Mouse (Mus musculus): ENCODE data around the gene Rpl12.
"Not testable (repeated sequence)": the region's sequence is repeated elsewhere in the genome, so short reads cannot be mapped to it uniquely, and the experiment has no call there.

Rpl12 gene

GRCm38 (mm10) chr2:32981725-32982271 lies 20.4 kb downstream of the Rpl12 start, which contains the start of gene Slc2a8:
Gene Slc2a8, minus strand, starts transcription at chr2:32982083.
- peak; percentile 97 for DNase-seq (ENCODE audit: low spot score)

GRCm38 (mm10) chr2:32982700-32983099 lies 21.3 kb downstream of the Rpl12 start:
- DNase-seq (ENCODE audit: low spot score), result no peak

- no peak for DNase-seq (ENCODE audit: low spot score)
Measured at GRCm38 (mm10) chr2:32983617-32984016, 22.3 kb downstream of the Rpl12 start.

- no peak for DNase-seq (ENCODE audit: low spot score)
Measured at GRCm38 (mm10) chr2:32985844-32986243, 24.5 kb downstream of the Rpl12 start.

- DNase-seq (ENCODE audit: low spot score), result no peak
Measured at GRCm38 (mm10) chr2:32989376-32989775, 28.0 kb downstream of the Rpl12 start.

GRCm38 (mm10) chr2:32990167-32990832 lies 28.9 kb downstream of the Rpl12 start:
- DNase-seq (ENCODE audit: low spot score), result peak; percentile 42

GRCm38 (mm10) chr2:32992130-32992529 lies 30.8 kb downstream of the Rpl12 start:
- no peak for DNase-seq (ENCODE audit: low spot score)

GRCm38 (mm10) chr2:32997081-32997480 lies 35.7 kb downstream of the Rpl12 start:
- DNase-seq (ENCODE audit: low spot score), result no peak

GRCm38 (mm10) chr2:32997792-32998191 lies 36.4 kb downstream of the Rpl12 start:
- no peak for DNase-seq (ENCODE audit: low spot score)

- DNase-seq (ENCODE audit: low spot score), result no peak
Measured at GRCm38 (mm10) chr2:32999752-33000151, 38.4 kb downstream of the Rpl12 start.

- DNase-seq (ENCODE audit: low spot score), result no peak
Measured at GRCm38 (mm10) chr2:33002144-33002543, 40.8 kb downstream of the Rpl12 start.

GRCm38 (mm10) chr2:33005041-33005440 lies 43.7 kb downstream of the Rpl12 start:
- no peak for DNase-seq (ENCODE audit: low spot score)

- not testable (repeated sequence) for DNase-seq (ENCODE audit: low spot score)
Measured at GRCm38 (mm10) chr2:33009055-33009454, 47.7 kb downstream of the Rpl12 start.

GRCm38 (mm10) chr2:33014877-33015276 lies 53.5 kb downstream of the Rpl12 start:
- DNase-seq (ENCODE audit: low spot score), result no peak

All from adipocyte (in vitro differentiated cells).